Mouse (Mus musculus) neural tube, embryonic 11.5 days (tissue): Measurements from ENCODE around the gene Celf5. TPM values are rescaled to one million over a fixed set of nuclear protein-coding genes. Genes with fewer than 3 reads are reported as not detected.

ENCODE experiments used
- ATAC-seq: fragments of 200-750 bp; cut with Nextera tagmentation; 2 replicates; pipeline ENCODE4 v1.8.0; 2017; ENCODE audit warnings: moderate number of reproducible peaks, mild to moderate bottlenecking, moderate TSS enrichment, moderate library complexity; ENCODE audit not compliant: insufficient read depth, low FRiP score, low TSS enrichment
- DNase-seq: peaks from one replicate; pipeline ENCODE4 v3.0.0-alpha.2; 2015; ENCODE audit warnings: low spot score
- H3K27ac ChIP-seq: fragments of 300-500 bp; sonication (generic); 2 replicates; pipeline ENCODE4 v1.5.1; 2014; ENCODE audit warnings: low read depth, mild to moderate bottlenecking, low read length
- H3K27me3 ChIP-seq: fragments of 300-500 bp; sonication (generic); 2 replicates; pipeline ENCODE4 v1.6.1; 2014; ENCODE audit warnings: mild to moderate bottlenecking, low read length, mixed read lengths; ENCODE audit not compliant: control insufficient read depth, insufficient read depth
- H3K36me3 ChIP-seq: fragments of 300-500 bp; sonication (generic); 2 replicates; pipeline ENCODE4 v1.6.1; 2014; ENCODE audit warnings: mild to moderate bottlenecking, low read length, moderate library complexity, mixed read lengths; ENCODE audit not compliant: control insufficient read depth, insufficient read depth
- H3K4me1 ChIP-seq: fragments of 300-500 bp; sonication (generic); 2 replicates; pipeline ENCODE4 v1.6.1; 2014; ENCODE audit warnings: low read length, mixed read lengths; ENCODE audit not compliant: control insufficient read depth, insufficient read depth
- H3K4me2 ChIP-seq: fragments of 300-500 bp; sonication (generic); 2 replicates; pipeline ENCODE4 v1.6.1; 2014; ENCODE audit warnings: low read depth, mild to moderate bottlenecking, moderate library complexity
- H3K4me3 ChIP-seq: fragments of 300-500 bp; sonication (generic); 2 replicates; pipeline ENCODE4 v1.5.1; 2014; ENCODE audit warnings: low read depth, low read length
- H3K9ac ChIP-seq: fragments of 300-500 bp; sonication (generic); 2 replicates; pipeline ENCODE4 v1.6.1; 2014; ENCODE audit warnings: mild to moderate bottlenecking, low read length
- H3K9me3 ChIP-seq: fragments of 300-500 bp; sonication (generic); 2 replicates; pipeline ENCODE4 v1.6.1; 2016; ENCODE audit warnings: low read length; ENCODE audit not compliant: control insufficient read depth
- WGBS: fragments of 180-500 bp; shearing (Covaris S2); extraction: QIAGEN DNeasy Blood & Tissue Kit; methylation state at CpG from one replicate; pipeline ENCODE4 v1.1.7; 2014; 5-methylcytosine and 5-hydroxymethylcytosine counted together
- polyA plus RNA-seq: library from polyadenylated mRNA; unstranded; fragments of >200 nt; fragmentation: Nextera tagmentation; extraction: Ambion mirVana; gene quantifications from 2 replicates; pipeline ENCODE4 v1.2.1, GENCODE M21; 2014

The Celf5 gene
- polyA plus RNA-seq, 1 experiment from 2014 or later: 11.1 TPM

- Histone ChIP-seq H3K27me3 (no peaks in the 10 kb centered on the region), H3K27ac (peak overlapping the region; percentile 50), H3K9me3 (no peaks in the 10 kb centered on the region), H3K9ac (peak overlapping the region; percentile 82), H3K4me3 (peak overlapping the region; percentile 84), H3K4me1 (peaks cover 15% of the 10 kb centered on the region), H3K4me2 (peak overlapping the region; percentile 98), H3K36me3 (peaks cover 16% of the 10 kb centered on the region)
- DNase-seq (no peak), ATAC-seq (peak; percentile 39)
- WGBS: 1% methylated on average over 39 of the region's 41 CpGs
Measured at GRCm38 (mm10) chr10:81495616-81496263, 13.2 kb upstream of the Celf5 start.

- H3K27me3 ChIP-seq: no peaks in the 10 kb centered on the region
- H3K4me3 ChIP-seq: peak overlapping the region; percentile 84
- H3K36me3 ChIP-seq: peaks cover 20% of the 10 kb centered on the region
- no peak for ATAC-seq
- DNase-seq: no peak
- H3K4me1 ChIP-seq: peaks cover 15% of the 10 kb centered on the region
- H3K9ac ChIP-seq: peak overlapping the region; percentile 82
- no peak overlapping the region for H3K27ac ChIP-seq
- 74% methylated on average over 6 of the region's 6 CpGs for WGBS
- H3K9me3 ChIP-seq: no peaks in the 10 kb centered on the region
- peak overlapping the region; percentile 98 for H3K4me2 ChIP-seq
Measured at GRCm38 (mm10) chr10:81495151-81495550, 12.6 kb upstream of the Celf5 start.

- H3K4me3 ChIP-seq: 0 out of 2 replicates have a peak overlapping the region, but pooled peaks have one; percentile 8
- no peak for ATAC-seq
Measured at GRCm38 (mm10) chr10:81494260-81495041, 11.9 kb upstream of the Celf5 start.

DNA sequence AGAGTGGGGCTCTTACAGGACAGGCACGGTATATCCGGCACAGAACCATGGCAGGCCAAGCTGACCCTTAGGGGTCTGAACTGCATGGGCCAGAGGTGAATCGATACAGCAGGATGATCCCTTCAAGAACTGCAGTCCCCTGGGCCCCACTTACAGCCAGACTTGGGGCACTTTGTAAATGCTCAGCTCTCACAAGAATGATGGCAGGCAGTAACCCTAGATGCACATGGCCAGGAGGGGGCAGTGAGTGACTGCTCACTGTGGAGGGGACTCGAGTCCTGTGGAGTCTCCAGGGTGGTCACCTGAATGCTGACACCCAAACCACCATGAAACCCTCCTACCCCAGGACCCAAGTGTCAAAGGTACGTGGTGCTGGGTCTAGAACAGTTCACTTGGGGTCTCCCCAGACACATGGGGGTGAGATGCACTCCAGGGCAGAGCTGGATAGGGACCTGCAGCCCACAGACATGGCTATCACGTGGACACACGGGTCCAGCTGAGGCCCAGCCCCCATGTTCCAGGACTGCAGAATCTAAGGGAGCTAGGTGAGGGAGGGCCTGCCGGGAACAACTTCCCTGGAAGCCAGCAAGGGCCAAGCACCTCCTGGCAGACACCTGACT lies 11.2 kb upstream of the Celf5 start:
- H3K9me3 ChIP-seq: no peaks in the 10 kb centered on the region
- H3K27ac ChIP-seq: no peak overlapping the region
- 82% methylated on average over 8 of the region's 8 CpGs for WGBS
- peaks cover 15% of the 10 kb centered on the region for H3K4me1 ChIP-seq
- H3K27me3 ChIP-seq: no peaks in the 10 kb centered on the region
- H3K4me3 ChIP-seq: no peak overlapping the region
- ATAC-seq (no peak), DNase-seq (no peak)
- no peak overlapping the region for H3K4me2 ChIP-seq
- peaks cover 23% of the 10 kb centered on the region for H3K36me3 ChIP-seq
- no peak overlapping the region for H3K9ac ChIP-seq

More at GRCm38 (mm10) chr10:81494260-81495041, 11.9 kb upstream of the Celf5 start:
- Histone ChIP-seq H3K4me1 (peaks cover 15% of the 10 kb centered on the region), H3K9ac (0 out of 2 replicates have a peak overlapping the region, but pooled peaks have one; percentile 82), H3K36me3 (peaks cover 23% of the 10 kb centered on the region), H3K27me3 (no peaks in the 10 kb centered on the region), H3K27ac (no peak overlapping the region), H3K4me2 (peak overlapping the region; percentile 98), H3K9me3 (no peaks in the 10 kb centered on the region)
- 81% methylated on average over 11 of the region's 11 CpGs for WGBS
- DNase-seq: no peak

- WGBS: 90% methylated on average over 11 of the region's 11 CpGs
- Histone ChIP-seq H3K4me1 (peaks cover 15% of the 10 kb centered on the region), H3K9ac (no peak overlapping the region), H3K36me3 (peaks cover 32% of the 10 kb centered on the region), H3K4me2 (no peak overlapping the region), H3K27ac (no peak overlapping the region), H3K27me3 (no peaks in the 10 kb centered on the region), H3K4me3 (no peak overlapping the region), H3K9me3 (no peaks in the 10 kb centered on the region)
- DNase-seq: no peak
- no peak for ATAC-seq
Measured at GRCm38 (mm10) chr10:81492606-81493240, 10.2 kb upstream of the Celf5 start.

DNA sequence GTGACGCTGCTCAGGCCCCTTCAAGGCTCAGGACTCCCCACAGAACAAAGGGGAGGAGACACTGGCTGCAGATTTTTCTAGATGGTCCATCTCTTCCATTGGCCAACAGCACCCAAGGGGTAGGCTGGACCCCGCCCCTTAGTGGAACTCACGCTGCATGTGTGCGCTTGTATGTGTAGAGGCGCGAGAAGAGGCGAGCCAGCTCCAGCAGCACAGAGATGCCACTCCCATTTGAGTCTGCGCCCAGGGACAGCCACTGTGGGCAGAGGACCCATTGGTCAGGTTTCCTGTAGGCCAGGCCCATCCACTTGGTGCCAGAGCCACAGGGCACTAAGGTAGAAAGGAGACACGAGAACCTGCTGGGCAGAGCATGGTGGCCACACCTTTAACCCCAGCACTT lies 8.5 kb upstream of the Celf5 start:
- no peak overlapping the region for H3K27ac ChIP-seq
- no peak overlapping the region for H3K9ac ChIP-seq
- no peak for ATAC-seq
- DNase-seq: no peak
- H3K4me3 ChIP-seq: no peak overlapping the region
- no peaks in the 10 kb centered on the region for H3K9me3 ChIP-seq
- 92% methylated on average over 9 of the region's 9 CpGs for WGBS
- H3K36me3 ChIP-seq: peaks cover 36% of the 10 kb centered on the region
- peaks cover 15% of the 10 kb centered on the region for H3K4me1 ChIP-seq
- H3K4me2 ChIP-seq: no peak overlapping the region
- H3K27me3 ChIP-seq: no peaks in the 10 kb centered on the region

DNA sequence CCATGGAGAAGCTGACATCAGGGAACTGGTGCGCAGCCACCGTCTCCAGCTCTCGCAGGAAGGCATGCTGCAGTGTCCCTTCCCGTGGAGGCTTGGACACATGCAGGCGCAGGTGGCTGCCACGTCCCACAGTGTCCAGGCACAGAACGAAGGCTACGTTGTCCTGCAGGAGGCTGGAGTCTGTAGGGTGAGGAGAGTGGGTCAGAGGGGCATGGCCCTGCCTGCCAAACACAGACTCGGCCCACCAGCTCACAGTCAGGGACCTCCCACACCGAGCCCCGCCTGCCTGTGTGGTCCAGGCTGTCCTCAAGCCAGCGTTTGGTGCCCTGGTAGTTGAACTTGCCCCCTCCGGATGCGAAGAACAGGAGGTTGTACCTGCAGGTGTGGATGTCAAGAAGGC lies 7.4 kb upstream of the Celf5 start:
- Histone ChIP-seq H3K27ac (no peak overlapping the region), H3K9me3 (no peaks in the 10 kb centered on the region), H3K9ac (no peak overlapping the region), H3K36me3 (peaks cover 36% of the 10 kb centered on the region), H3K4me2 (no peak overlapping the region), H3K4me1 (peaks cover 5% of the 10 kb centered on the region), H3K4me3 (no peak overlapping the region), H3K27me3 (no peaks in the 10 kb centered on the region)
- DNase-seq (no peak), ATAC-seq (no peak)
- WGBS: 83% methylated on average over 14 of the region's 14 CpGs

GRCm38 (mm10) chr10:81488081-81488480 lies 5.6 kb upstream of the Celf5 start:
- WGBS: 90% methylated on average over 11 of the region's 11 CpGs
- Histone ChIP-seq H3K4me1 (0 out of 2 replicates have a peak, but pooled peaks cover 2% of the 10 kb centered on the region), H3K4me2 (no peak overlapping the region), H3K9me3 (no peaks in the 10 kb centered on the region), H3K36me3 (peaks cover 36% of the 10 kb centered on the region), H3K4me3 (no peak overlapping the region), H3K27ac (no peak overlapping the region), H3K9ac (no peak overlapping the region), H3K27me3 (no peaks in the 10 kb centered on the region)
- DNase-seq: no peak
- ATAC-seq: no peak
